Mouse (Mus musculus) cerebellum, postnatal 10 days (tissue): Measurements from ENCODE around the gene 1700125H20Rik.
A peak's percentile ranks its signal among the peaks of the same experiment; 100 is the strongest.
"Not testable (repeated sequence)": the region's sequence is repeated elsewhere in the genome, so short reads cannot be mapped to it uniquely, and the experiment has no call there.

ENCODE experiments used
- DNase-seq, 2 experiments: peaks; one replicate each; pipeline ENCODE4 v3.0.0; 2021; ENCODE audit warnings: mixed read lengths in 2 of 2

Gene 1700125H20Rik

DNA sequence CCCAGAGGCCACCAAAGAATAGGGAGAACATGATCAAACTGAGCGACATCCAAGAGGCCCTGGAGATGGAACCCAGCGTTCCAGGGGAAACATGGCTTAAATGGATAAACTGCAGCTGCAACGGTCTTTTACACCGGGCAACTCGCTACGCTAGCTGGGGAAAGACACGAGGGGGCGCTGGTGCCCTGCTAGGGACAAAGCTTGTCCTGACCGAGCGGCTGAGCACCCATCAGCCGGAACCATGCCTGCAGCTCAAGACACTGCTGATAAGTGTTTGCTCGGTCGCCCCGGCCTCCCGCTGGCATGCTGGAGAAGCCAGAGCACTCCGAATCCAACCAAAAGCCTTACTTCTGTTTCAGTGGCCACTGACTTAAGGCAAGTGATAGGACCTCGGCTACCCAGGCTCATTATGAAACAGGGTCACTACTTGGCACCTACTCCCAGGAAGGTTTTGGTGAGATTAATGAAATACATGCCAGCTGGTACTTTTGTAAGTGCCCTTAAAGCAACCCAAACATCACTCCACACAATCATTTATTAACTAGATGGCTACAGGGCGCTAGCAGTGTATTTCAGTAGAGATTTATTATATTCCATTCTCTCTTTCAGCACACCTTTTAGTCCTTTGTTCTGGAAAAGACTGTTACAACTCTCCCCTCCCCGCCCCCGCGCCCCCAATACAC is at the start of gene 1700125H20Rik:
TSS of gene 1700125H20Rik (plus strand) at position 347 of the 683 bp plus-strand sequence.
- peak; percentile 97 to 98 for DNase-seq

DNA sequence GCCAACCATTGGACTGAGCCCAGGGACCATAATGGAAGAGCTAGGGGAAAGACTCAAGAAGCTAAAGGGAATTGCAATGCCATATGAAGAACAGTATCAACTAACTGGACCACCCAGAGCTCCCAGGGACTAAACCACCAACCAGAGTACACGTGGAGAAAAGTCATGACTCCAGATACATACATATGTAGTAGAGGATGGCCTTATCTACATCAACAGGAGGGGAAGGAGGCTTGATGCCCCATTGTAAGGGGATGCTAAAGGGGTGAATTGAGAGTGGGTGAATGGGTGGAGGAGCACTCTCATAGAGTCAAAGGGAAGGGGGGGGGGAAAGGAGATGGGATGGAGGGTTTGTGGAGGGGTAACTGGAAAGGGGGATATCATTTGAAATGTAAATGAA is 48.1 kb upstream of the 1700125H20Rik start:
- no peak for DNase-seq

DNA sequence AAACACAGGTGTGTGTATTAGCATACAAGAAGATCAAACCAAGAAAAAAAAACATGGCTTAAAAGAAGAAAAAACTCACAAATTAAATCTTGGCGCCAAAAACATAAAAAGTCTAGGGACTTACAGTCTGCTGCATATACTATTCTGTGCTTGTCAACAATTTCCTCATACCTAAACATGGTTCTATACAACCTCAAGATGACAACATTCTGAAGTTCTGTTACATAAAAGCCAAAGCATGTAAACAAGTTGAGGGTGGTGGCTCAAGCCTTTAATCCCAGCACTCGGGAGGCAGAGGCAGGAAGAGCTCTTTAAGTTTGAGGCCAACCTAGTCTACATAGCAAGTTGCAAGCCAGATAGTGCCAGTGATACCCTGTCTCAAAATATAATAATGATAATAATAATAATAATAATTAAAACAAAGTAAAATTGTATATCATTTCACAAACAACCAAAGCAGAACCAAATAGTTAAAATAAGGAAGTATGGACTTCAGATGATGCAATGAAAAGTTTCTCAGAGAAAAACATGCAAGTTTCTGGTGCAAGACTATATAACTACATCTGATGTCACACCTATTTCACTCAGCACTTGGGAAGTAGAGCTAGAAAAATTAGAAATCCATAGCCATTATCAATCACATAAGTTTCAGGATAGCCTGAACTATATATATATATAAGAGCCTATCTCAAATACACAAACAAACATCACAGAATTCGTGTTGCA is 46.8 kb upstream of the 1700125H20Rik start:
- no peak for DNase-seq

DNA sequence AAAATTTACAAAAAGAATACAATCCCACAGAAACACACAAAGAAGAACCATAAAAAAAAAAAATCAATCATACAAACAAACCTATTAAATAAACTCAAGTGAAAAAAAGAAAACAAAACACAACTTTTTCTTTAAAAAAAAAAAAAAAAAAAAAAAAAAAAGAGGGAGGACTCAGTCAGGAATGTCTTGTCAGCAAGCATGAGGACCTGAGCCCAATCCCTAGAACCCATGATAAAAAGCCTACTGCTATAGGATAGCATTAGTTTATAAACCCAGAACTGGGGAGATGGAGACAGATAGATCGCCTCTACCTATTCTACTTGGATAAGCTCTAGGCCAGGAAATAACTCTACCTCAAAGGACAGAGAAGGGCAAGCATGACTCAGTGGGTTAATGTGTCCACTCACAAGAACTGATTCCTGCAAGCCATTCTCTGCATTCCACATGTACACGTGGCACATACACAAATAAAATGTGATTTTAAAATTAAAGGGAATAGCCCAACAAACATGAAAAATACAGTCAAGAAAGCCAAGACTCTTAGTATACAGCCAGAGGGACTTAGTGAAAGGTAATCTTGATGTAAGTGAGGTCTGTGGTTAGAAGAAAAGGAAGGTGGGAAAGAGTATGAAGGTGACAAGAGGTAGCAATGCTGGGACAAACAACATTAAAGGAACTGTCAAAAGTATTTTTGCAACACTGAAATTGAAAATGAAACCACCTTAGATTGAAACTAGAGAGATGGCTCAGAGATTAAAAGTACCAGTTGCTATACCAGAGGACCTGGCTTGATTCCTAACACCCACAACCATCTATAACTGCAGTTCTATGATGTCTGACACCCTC is 43.7 kb upstream of the 1700125H20Rik start:
- DNase-seq = no peak

DNA sequence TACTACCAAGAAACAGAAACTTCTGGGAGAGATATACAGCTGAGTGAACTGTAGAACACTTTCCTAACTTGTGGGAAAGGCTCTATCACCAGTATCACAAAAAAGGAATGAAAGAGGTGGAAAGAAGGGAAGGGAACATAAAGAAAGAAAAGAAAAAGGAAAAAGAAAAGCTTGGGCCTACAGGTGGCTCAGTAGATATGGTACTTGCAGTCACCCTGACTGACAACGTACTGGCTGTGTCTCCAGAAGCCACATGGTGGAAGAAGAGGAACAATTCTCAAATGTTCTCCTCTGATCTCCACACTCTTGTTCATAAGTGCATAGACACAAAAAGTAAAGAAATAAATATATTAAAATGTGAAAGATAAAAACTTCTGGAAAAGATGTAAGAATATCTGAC is 41.3 kb upstream of the 1700125H20Rik start:
- DNase-seq = no peak

DNA sequence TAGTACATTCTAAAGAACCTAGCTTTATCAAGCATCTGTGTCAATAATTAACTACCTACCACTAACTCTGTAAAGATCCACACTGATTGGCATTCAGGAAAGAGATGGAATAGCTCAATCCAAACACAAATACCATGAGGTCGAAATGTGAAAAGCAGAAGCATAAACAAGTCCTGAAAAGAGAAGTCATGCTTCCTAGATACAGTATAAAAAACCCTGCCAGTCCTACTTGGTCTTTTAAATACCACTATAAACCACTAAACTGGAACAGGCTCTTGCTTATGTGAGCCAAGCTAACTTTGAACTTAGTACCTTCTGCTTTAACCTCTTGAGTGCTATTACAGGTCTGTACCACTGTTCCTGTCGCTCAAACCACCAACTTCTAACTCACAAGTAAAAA is 38.7 kb upstream of the 1700125H20Rik start:
- no peak for DNase-seq

DNA sequence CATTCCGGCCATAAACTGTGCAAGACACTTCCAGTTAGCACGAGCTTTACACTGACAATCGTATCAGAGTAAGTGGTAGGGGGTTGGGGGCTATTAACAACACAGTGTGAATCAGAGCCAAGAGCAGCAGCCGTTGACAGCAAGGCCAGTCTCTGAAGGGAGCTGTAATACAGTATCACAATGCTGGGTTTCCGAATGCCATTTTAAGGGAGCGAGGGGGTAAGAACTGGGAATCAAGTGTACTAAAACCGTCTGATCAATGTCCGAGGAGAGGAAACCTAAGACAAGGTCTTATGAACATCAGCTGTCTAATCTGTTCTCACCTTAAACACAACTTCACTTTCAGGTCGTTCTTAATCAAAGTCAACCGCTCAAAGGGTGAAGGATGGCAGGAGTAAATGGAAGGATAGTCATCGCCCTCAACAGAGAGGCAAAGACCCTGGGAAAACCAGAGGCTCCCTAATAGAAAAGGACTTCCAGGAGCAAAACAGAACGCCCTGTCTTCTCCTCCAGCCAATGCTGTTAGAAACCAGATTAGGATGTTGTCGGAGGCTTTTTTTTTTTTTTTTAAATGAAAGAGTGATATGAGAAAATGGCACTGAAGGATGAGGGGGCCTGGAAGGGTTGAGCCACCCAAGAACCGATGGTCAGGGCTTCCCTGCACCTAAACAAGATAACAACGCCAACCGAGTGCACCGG is 31.3 kb upstream of the 1700125H20Rik start:
- peak; percentile 67 to 68 for DNase-seq

DNA sequence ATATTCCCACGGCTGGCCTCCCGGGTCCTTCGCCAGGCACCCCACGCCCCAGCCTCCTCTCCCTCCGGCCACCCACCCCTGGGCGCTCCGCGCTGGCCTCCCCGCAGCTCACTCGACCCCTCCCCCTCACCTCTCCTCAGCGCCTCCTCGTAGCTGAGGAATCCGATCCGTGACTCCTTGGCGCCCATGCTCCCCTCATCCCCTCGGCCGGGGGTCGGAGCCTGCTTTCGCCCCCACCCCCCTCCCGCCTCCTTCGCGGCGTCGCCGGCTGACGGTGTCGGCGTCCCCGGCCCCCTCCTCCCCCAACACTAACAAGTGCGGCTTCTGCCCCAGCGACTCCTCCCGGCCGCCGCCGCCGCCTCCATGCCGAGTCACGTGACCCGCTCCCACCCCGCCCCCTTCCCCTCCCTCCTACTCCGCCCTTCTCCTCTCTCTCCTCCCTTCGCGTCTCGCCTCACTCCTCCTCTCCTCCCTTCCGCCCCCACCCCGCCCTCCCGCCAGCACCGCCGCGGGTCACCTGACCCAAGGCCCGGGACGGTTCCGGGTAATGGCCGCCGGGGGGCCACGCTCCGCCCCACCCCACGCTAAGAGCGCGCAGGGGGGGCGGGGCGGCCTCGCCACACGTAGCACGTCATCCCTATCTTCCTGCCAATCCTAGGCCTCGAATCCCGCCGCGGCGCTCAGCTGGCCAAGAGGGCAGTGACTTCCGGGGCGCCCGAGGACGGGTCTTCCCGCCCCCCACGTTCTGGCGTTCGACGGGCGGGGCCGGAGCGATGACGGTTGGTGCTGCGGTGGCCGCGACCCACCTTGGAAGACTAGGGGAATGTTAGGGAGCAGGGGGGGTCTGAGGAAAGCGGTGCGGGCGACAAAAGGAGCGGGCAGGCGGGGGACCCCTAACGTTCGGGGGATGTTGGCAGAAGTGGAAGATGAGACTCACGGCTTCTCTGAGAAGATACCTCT is 30.3 kb upstream of the 1700125H20Rik start, which contains the start of gene Usp32:
TSS of gene Usp32 (minus strand) at position 581 of the 960 bp plus-strand sequence.
- DNase-seq = peak; percentile 97 to 98

DNA sequence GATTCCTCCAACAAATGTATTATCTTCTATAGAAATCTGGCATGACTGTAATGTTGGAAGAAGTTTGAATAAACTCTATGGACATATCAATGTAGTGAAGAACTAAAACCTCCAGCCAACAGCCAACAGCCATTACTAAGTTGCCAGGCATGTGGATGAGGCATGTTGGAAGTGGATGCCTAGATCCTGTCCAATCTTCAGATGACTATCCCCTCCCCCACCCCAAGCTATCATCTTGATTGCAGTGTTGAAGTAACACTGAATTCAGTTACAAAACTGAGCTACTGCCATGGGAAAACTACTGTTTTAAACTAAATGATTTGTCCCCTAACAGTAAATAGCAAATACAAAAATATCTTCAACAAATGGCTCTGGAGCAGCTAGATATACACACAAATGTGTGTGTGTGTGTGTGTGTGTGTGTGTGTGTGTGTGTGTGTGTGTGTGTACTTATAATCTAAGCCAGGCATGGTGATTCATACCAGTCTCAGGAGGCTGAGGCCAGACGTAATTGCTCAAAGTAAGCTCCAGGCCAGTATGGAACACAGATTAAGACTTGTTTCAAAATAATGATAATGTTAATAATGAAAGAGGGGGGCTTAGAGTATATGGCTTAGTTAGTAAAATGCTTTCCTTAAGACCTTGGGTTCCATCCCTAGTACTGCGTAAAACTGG is 17.8 kb upstream of the 1700125H20Rik start:
- no peak for DNase-seq

DNA sequence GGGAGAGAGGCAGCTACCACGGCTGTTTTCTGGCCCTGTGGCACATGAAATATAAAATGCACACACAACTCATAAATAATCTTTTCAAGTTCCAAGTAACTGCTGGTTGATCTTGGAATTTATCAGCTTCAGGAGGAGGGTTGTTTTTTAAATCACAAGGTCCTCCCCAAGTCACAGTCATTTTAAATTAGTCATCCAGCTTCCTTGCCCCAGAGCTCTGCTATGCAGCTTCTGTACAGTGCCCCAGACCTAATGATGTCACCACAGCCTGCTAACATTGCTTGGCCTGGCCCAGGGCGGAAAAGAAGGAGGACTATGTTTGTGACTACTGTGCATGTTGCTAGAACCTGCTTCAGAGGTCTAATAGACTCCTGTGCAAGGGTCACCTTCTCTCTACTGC is 12.9 kb upstream of the 1700125H20Rik start:
- no peak for DNase-seq

DNA sequence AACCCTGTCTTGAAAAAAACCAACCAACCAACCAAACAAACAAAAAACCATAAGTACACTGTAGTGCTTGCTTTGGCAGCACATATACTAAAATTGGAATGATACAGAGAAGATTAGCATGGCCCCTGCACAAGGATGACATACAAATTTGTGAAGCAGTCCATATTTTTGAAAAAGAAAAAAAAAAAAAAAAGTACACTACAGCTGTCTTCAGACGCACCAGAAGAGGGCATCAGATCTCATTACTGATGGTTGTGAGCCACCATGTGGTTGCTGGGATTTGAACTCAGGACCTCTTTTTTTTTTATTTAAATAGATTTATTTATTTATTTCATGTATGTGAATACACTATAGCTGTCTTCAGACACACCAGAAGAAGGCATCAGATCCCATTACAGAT is 7.2 kb upstream of the 1700125H20Rik start:
- not testable (repeated sequence) for DNase-seq

DNA sequence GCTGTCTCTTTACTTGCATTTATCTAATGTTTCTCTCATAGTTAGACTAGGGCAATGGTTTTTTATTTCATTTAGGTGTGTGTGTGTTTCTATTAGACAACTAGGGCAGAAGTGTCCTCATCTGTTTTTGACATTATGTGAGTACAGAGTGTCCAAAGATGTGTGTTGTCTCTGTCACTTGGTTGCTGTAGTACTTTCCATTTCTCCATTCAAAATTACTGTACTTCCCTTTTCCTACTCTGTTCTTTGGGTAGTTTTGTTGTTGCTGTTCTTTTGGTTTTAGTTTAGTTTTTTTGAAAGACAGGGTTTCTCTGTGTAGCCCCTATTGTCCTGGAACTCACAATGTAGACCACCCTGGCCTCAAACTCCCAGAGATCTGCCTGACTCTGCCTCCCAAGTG is 5.8 kb upstream of the 1700125H20Rik start:
- DNase-seq = no peak

DNA sequence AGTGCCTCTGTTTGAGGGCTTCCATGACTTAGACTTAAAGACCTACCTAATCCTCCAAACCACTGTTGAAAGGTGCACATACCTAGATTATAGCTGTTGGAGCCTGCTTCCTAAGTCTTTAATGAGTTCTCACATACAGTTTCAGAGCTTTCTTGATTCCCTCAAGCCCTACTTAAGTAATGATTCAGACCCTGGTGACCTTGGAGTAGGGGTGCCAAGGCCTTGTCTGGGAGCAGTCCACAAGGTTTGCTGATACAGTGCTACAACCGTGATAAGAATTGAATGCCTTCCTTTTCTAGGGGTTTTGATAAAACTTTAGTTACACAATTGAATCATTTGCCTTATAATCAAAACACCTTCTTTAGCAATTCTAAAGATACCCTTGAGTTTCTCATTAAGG is 2.7 kb upstream of the 1700125H20Rik start:
- DNase-seq = no peak

DNA sequence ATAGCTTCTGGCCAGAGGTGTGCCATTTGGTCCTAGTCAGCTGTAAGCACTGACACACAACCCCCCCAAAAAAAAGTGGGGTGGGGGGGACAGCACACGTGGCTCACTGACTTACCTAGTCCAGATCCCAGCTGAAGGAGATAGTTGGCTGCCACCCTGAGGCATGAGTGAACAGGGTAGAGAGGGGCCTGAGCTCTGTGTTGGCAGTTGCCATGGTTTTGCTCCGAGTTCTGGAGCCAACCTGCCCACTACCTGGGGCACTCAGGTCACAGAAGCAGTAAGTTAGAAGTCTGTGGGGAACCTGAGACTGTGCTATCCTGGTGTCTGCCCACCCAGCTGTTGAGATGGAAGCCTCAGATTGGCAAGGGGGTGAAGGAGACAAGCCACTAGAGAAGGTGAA is 629 bp downstream of the 1700125H20Rik start:
- DNase-seq = no peak

DNA sequence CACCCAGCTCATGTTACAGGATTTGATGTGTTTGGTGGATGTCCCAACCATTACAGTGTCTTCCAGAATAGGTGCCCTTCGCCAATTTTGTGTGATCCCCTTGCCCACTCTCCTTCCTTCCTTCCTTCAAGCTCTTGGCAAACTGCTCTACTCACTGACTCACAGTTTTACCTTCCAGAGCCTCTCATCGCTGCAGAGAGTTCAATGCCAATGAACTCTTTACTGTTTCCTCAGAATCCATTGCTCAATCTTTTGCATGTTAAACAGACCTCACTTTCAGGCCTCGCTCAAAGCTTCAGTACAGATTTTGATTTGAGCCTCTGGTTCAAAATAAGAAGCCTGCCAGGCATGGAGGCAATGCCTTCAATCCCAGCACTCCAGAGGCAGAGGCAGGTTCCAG is 5.7 kb downstream of the 1700125H20Rik start:
- no peak for DNase-seq

DNA sequence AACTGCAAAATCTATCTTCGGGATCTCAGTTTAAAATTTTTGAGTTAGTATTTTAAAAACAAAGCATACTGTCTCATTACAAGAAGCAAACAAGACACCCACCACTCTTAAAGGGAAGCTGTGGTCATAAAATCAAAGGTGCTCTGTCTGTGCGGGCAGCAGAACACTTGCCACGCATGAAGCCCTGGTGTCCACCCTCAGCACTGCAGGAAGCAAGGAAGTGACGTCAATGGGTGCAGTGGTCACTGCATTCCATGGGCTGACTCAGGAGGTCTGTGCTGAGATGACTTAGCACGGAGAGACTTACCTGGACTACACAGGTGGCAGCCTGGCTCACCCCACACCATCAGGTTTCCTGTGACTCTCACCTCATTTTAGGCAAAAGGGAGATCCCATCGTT is 7.6 kb downstream of the 1700125H20Rik start:
- no peak for DNase-seq

DNA sequence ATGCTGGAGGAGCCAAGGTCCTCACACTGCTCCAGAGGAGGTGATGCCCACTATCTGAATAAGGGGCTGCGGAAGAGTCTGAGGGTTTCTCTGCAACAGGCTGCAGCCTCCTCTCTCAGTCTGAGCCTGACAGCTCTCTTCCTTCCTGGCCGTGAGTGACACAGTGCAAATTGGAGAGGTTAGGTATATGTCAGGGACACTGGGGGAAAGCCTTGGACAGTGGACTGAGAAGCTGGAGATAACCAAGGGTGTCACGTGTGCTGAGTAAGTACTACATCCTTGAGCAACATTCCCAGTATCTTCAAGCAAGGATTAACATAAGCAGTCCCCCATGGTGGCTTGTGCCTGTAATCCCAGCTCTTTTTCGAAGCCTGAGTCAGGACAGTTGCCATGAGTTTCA is 8.2 kb downstream of the 1700125H20Rik start:
- DNase-seq = no peak

DNA sequence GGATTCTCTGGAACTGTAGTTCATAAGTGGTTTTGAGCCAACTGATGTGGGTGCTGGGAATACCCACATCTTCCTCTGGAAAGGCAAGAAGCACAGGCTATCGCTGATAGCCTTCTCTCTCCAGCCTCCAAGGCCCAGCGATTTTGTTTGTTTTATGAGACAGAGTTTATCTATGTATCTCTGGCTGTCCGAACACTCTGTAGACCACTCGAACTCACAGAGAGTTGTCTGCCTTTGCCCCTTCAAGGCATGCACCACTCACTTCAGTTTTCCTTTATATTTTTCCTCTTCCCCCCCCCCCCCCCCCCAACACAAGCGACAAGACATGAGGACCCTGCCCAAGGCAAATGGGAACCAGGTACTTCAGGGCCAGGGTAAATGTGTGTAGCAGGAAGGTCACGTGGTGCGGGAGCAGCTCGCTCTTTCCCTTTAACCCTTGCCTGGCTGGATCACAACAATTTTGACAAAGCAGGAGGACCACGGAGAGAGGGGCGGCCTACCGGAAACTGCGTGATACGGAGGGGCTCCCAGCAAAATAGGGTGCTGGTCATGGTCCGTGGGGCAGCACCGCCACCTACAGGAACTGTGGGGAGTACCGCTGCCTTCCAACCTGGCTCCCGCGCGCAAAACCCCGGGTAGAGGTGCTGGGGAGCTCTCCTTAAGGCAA is 12.5 kb downstream of the 1700125H20Rik start:
- peak; percentile 91 to 92 for DNase-seq

DNA sequence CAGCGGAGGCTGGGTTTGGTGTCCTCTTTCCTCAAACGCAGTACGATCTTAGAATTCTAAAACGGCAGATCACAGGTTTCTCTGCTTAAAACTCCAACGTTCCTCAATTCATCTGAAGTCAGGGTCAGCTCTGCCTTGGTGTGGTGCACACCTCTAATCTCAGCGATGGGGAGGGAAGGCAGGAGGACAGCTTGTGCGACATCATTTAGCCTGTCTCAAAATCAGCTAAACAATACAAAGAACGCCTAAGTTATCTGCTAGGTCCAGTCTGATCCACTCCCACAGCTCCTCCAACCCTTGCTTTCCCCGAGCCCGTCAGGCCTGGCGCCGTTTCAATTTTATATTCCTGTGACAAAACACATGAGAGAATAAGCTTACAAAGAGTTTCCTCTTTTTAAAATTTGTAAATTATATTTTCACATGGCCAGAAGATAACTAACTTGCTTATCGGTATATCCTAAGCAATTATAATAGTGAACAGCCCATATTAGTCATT is 13.1 kb downstream of the 1700125H20Rik start:
- peak; percentile 59 to 75 for DNase-seq

DNA sequence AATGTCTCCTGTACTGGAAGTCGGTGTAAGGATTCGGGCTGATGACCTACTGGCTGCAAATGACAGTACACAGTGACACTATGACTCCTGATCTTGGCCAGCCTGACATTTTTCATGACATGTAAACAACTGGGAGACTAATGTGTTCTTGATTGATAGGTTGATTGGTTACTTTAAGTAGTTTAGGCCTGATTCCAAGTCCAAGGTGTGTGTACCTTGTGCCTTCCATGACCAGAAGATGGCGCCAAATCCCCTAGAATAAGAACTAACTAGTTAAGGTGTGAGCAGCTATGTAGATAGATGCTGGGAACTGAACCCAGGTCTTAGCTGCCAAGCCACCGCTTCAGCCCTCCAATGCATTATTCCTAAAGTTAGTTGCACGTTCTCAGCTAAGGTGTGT is 13.9 kb downstream of the 1700125H20Rik start:
- DNase-seq = peak; percentile 67 to 79
